Mouse (Mus musculus) neural tube, embryonic 15.5 days (tissue): ENCODE measurements around the gene Crabp2. TPM values are rescaled to one million over a fixed set of nuclear protein-coding genes. Genes with fewer than 3 reads are reported as not detected.
"Not testable (repeated sequence)": the region's sequence is repeated elsewhere in the genome, so short reads cannot be mapped to it uniquely, and the experiment has no call there.

Experiments
- ATAC-seq: fragments of 200-750 bp; cut with Nextera tagmentation; 2 replicates; pipeline ENCODE4 v1.8.0; 2017; ENCODE audit warnings: mild to moderate bottlenecking, moderate TSS enrichment, moderate library complexity; ENCODE audit not compliant: low FRiP score
- H3K27ac ChIP-seq: fragments of 300-500 bp; sonication (generic); replicated peaks from 2 replicates; pipeline ENCODE4 v1.5.1; 2015; ENCODE audit warnings: mild to moderate bottlenecking, inconsistent platforms
- H3K27me3 ChIP-seq: fragments of 300-500 bp; sonication (generic); replicated peaks from 2 replicates; pipeline ENCODE4 v1.6.1; 2015; ENCODE audit warnings: inconsistent platforms
- H3K36me3 ChIP-seq: fragments of 300-500 bp; sonication (generic); 2 replicates; pipeline ENCODE4 v1.6.1; 2015; ENCODE audit warnings: inconsistent platforms
- H3K4me1 ChIP-seq: fragments of 300-500 bp; sonication (generic); 2 replicates; pipeline ENCODE4 v1.6.1; 2015; ENCODE audit warnings: inconsistent platforms
- H3K4me2 ChIP-seq: fragments of 300-500 bp; sonication (generic); 2 replicates; pipeline ENCODE4 v1.6.1; 2015; ENCODE audit warnings: inconsistent platforms, mild to moderate bottlenecking, moderate library complexity
- H3K4me3 ChIP-seq: fragments of 300-500 bp; sonication (generic); replicated peaks from 2 replicates; pipeline ENCODE4 v1.5.1; 2015; ENCODE audit warnings: mild to moderate bottlenecking, inconsistent platforms
- H3K9ac ChIP-seq: fragments of 300-500 bp; sonication (generic); replicated peaks from 2 replicates; pipeline ENCODE4 v1.6.1; 2015; ENCODE audit warnings: mild to moderate bottlenecking, inconsistent platforms
- H3K9me3 ChIP-seq: fragments of 300-500 bp; sonication (generic); replicated peaks from 2 replicates; pipeline ENCODE4 v1.6.1; 2016; ENCODE audit warnings: inconsistent platforms
- WGBS: fragments of 180-500 bp; shearing (Covaris S2); methylation state at CpG from one replicate; pipeline ENCODE4 v1.1.7; 2015; ENCODE audit warnings: mixed read lengths; 5-methylcytosine and 5-hydroxymethylcytosine counted together
- polyA plus RNA-seq: library from polyadenylated mRNA; unstranded; fragments of >200 nt; fragmentation: Nextera tagmentation; extraction: Ambion mirVana; gene quantifications from 2 replicates; pipeline ENCODE4 v1.2.1, GENCODE M21; 2015

Gene Crabp2
- polyA plus RNA-seq: 81.1 and 86.0 TPM in 2 replicates

DNA sequence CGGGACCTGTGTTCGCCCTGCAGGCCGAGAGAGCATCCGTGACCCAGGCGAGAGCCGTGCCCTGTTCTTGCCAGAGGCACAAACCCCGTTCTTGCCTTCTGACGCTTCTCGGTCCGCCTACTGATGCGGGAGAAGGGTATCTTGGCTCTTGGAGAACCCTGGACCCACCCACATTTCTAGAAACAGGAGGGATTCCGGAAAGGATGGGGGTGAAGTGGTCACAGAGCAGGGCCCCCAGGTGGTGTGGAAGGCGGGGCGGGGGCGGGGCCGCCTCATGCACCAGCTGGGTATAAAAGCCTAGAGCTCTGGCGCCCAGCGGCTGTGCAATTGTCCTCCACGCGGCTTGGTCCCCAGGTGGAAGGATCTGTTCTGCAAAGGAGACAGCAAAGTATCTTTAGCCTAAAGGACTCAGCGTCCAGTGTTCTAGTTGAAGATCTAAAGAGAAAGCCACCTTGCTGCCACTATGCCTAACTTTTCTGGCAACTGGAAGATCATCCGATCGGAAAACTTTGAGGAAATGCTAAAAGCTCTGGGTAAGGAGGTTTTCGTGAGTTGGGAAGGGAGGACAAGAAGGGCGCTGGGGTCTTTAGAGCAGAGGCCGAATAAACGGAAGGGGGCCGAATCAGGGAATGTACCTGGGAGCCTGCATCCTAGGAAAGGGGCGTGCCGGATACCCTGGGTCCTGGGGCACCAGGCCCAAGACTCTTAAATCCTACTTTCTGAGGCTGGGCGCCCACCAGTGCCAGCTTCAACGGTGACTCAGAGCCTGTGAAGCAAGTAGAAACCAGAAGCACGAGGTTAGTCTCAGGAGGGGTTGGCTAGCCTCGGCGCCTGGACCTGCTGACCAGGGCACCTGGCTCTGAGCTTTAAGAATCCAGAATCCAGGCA lies at the start of gene Crabp2:
Gene Crabp2, plus strand, starts transcription at position 289 of the 888 bp plus-strand sequence.
- Histone ChIP-seq H3K9me3 (no peaks in the 10 kb centered on the region), H3K4me2 (peak within 1 kb of the TSS; percentile 82), H3K9ac (peak within 1 kb of the TSS; percentile 42; the same call in 1 of the 2 replicates), H3K27me3 (no peaks in the 10 kb centered on the region), H3K27ac (no peak within 1 kb of the TSS), H3K36me3 (no peaks in the 10 kb centered on the region), H3K4me3 (peak within 1 kb of the TSS; percentile 35), H3K4me1 (peaks cover 79% of the 10 kb centered on the region)
- WGBS: 2% methylated on average over 35 of the region's 35 CpGs
- ATAC-seq: no peak

DNA sequence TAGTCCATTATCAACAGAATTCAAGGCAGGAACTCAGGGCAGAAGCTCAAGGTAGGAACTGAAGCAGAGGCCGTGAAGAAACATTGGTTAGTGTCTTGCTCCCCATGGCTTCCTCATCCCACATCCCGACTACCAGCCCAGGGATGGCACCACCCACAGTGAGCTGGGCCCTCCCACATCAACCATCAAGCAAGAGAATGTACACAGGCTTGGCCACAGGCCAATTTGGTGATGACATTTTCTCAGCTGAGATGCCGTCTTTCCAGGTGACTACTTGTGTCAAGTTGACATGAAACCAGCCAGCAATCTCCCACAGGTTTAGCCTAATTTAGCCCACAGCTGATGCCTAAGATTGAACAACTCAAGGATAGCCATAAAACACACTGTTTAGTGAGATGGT lies 49.2 kb upstream of the Crabp2 start:
- Histone ChIP-seq H3K27ac (no peak overlapping the region), H3K4me3 (no peak overlapping the region), H3K36me3 (no peaks in the 10 kb centered on the region), H3K9ac (no peak overlapping the region), H3K9me3 (no peaks in the 10 kb centered on the region), H3K27me3 (no peaks in the 10 kb centered on the region), H3K4me2 (no peak overlapping the region), H3K4me1 (no peaks in the 10 kb centered on the region)
- 67% methylated on average over 3 of the region's 3 CpGs for WGBS
- no peak for ATAC-seq

DNA sequence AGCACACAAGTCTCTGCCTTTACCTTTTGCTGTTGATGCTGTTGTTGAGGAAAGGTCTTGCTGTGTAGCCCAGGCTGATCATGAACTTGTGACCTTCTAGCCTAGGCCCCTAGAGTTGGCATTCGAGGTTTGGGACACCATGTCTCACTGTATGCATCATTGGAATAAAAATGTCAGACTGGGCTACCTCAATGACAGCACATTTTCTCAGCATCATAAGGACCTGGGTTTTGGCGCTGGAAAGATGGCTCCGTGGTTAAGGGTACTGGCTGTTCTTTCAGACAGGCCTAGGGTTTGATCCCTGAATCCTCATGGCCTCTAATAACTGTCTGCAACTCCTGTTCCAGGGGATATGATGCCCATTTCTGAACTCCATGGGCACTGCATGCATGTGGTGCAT lies 48.7 kb upstream of the Crabp2 start:
- H3K4me3 ChIP-seq: no peak overlapping the region
- no peak overlapping the region for H3K9ac ChIP-seq
- no peak for ATAC-seq
- no peaks in the 10 kb centered on the region for H3K36me3 ChIP-seq
- no peaks in the 10 kb centered on the region for H3K9me3 ChIP-seq
- H3K4me1 ChIP-seq: no peaks in the 10 kb centered on the region
- H3K27ac ChIP-seq: no peak overlapping the region
- no peak overlapping the region for H3K4me2 ChIP-seq
- no peaks in the 10 kb centered on the region for H3K27me3 ChIP-seq
- 85% methylated on average over 3 of the region's 3 CpGs for WGBS

DNA sequence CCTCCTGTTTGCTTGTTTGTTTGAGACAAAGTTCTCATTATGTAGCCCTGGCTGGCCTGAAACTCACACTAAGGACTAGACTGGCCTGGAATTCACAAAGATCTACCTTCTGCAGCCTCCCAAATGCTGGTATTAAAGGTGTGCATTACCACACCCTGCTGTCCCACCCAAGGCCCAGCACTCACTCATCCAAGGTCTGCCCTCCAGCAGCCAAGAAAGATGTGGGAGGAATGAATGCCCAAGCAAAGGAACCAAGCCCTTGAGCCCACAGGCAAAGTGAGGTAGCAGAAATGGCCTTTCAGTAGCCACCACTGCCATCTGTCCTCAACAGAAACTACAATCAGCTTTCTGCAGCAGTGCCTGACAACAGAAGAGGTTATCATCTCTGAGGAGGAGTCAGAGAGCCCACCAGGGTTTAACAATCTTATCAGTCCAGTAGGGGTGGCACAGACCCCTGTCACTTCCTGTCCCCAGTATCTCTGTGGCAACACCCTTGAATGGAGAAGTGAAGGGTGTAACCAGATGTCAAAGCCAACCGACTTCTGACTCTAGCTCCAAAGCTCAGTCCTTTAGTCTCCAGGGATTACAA lies 47.3 kb upstream of the Crabp2 start:
- ATAC-seq: no peak
- Histone ChIP-seq H3K9me3 (no peaks in the 10 kb centered on the region), H3K36me3 (no peaks in the 10 kb centered on the region), H3K4me1 (no peaks in the 10 kb centered on the region), H3K27me3 (no peaks in the 10 kb centered on the region), H3K4me2 (no peak overlapping the region), H3K4me3 (no peak overlapping the region), H3K27ac (no peak overlapping the region), H3K9ac (no peak overlapping the region)
- 73% methylated on average over 1 of the region's 1 CpGs for WGBS

DNA sequence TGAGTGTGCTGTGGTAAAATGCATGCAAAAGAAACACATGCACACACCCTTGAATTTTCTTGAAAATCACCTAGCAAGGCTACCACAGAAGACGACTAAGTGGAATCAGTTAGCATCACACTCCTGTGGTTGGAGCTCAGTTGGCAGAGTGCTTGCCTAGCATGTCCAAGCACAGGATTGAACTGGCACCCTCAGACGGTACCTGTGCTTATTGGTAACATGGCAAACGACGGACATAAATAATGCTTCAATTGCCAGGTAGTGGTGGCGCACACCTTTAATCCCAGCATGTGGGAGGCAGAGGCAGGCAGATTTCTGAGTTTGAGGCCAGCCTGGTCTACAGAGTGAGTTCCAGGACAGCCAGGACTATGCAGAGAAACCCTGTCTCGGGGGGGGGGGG lies 46.5 kb upstream of the Crabp2 start:
- not testable (repeated sequence) for H3K4me3 ChIP-seq, H3K36me3 ChIP-seq, H3K4me1 ChIP-seq, H3K9ac ChIP-seq, H3K27ac ChIP-seq, H3K4me2 ChIP-seq, H3K27me3 ChIP-seq, H3K9me3 ChIP-seq, ATAC-seq
- 89% methylated on average over 5 of the region's 6 CpGs for WGBS

DNA sequence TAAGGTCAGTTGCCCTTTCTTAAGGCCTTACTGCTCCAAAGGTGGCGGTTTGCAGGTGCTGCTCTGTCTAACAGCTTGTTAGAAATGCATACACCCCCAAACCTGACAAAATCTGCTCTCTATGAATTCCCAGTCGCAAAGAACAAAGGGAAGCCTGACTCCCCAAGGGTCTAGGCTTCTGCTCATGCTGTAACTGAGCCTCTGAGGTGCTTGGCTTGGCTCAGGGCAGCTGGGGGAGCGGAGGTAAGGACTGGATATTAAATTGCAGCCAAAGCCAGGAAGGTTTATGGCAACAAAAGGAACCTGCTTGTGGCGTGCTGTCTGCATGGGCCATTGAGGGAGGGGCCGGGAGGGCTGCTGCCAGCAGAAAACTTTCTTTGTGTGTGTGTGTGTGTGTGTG lies 44.6 kb upstream of the Crabp2 start:
- H3K4me3 ChIP-seq: no peak overlapping the region
- no peaks in the 10 kb centered on the region for H3K9me3 ChIP-seq
- WGBS: 58% methylated on average over 5 of the region's 5 CpGs
- H3K4me2 ChIP-seq: no peak overlapping the region
- no peak overlapping the region for H3K27ac ChIP-seq
- no peaks in the 10 kb centered on the region for H3K36me3 ChIP-seq
- no peaks in the 10 kb centered on the region for H3K27me3 ChIP-seq
- no peak overlapping the region for H3K9ac ChIP-seq
- ATAC-seq: no peak
- H3K4me1 ChIP-seq: peaks cover 18% of the 10 kb centered on the region

DNA sequence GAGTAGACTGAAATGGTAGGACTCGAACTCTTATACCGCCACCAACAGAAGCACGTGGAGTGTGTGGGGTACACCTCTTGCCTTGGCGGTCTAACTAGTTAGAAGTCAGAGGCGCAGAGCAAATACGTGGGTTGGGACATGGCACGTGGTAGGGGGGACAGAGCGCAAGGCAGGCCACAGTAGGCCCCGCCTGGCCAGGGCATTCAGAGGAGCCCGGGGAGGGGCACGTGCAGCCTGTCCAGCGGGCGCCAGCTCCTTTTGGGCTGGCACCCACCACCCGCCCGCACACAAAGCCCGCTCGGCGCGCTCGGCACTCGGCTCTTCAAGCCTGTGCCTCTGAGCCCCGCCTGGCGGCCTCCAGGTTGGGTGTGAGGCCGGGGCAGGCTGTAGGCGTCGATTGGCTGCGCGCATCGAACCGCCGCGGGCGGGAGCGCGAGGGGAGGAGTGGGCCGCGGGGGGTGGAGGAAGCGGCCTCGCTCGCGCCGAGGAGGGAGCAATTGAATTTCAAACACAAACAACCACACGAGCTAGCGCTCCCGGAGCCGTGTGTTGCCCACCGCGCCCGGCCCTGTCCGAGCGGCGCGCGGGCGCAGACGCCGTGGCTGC lies 42.5 kb upstream of the Crabp2 start, which contains the start of gene Hdgf:
Gene Hdgf, plus strand, starts transcription at position 442 of the 606 bp plus-strand sequence.
- Histone ChIP-seq H3K4me1 (peaks cover 40% of the 10 kb centered on the region), H3K9ac (peak within 1 kb of the TSS; percentile 91), H3K27me3 (no peaks in the 10 kb centered on the region), H3K36me3 (no peaks in the 10 kb centered on the region), H3K4me2 (peak within 1 kb of the TSS; percentile 96), H3K4me3 (peak within 1 kb of the TSS; percentile 97), H3K9me3 (no peaks in the 10 kb centered on the region), H3K27ac (peak within 1 kb of the TSS; percentile 96)
- under 1% methylated on average over 53 of the region's 57 CpGs for WGBS
- peak; percentile 94 for ATAC-seq

DNA sequence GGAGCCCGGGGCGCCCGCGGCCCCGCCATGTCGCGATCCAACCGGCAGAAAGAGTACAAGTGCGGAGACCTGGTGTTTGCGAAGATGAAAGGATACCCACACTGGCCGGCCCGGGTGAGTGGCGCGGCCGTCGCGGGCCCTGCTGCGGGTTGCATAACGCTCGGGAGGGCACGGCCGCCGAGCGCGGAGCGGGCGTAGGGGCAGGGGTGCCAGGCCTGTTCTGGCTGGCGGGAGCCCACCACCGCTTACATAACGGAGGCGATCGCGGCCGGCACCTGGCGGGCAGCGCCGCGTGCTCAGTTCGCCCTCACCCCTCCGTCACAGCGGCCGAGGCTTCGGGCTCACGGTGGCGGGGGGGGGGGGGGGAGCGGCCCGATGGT lies 41.9 kb upstream of the Crabp2 start:
- Histone ChIP-seq H3K36me3 (no peaks in the 10 kb centered on the region), H3K9me3 (no peaks in the 10 kb centered on the region), H3K4me2 (peak overlapping the region; percentile 96), H3K27ac (peak overlapping the region; percentile 96), H3K9ac (peak overlapping the region; percentile 91), H3K4me3 (peak overlapping the region; percentile 97), H3K4me1 (peaks cover 44% of the 10 kb centered on the region), H3K27me3 (no peaks in the 10 kb centered on the region)
- WGBS: under 1% methylated on average over 44 of the region's 47 CpGs
- peak; percentile 60 for ATAC-seq

DNA sequence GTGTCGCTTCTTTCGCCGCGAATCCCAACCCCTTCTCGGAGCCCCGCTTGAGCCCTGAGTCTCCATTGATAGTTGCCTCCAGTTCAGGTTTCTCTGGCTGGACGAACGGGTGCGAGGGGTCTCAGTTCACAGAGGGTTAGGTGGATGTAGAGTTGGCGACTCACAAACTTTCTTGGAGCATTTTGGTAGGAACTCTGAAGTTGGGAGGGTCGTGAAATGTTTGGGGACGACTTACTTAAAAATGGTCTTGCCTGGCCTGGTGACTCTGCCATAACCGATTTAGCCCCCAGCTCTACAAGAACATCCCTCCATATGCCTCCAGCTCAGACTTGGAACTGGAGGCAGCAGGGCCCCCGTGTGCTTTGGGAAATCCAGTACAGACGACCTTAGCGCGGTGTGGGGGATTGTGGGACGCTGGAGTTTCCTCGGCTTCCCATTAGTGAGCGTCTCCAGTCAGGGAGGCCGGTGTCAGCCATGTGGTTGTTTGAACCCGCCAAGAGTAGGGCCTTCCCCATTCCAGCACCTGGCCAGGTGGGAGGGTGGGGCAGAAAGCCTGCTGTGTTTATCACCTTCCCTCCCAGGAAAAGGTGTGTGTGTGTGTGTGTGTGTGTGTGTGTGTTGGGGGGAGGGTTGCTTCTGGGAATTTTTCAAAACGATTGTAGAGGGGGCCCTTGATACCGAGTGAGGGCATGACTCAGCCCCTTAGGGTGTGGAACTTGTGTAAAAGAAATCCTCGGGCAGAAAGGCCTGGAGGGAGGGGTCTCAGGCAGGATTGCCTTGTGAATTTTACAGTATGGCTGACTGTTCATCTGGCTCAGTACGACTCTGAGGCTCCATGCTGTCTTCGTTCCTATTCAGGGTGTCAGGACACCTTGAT lies 41.2 kb upstream of the Crabp2 start:
- WGBS: under 1% methylated on average over 27 of the region's 27 CpGs
- no peak for ATAC-seq

DNA sequence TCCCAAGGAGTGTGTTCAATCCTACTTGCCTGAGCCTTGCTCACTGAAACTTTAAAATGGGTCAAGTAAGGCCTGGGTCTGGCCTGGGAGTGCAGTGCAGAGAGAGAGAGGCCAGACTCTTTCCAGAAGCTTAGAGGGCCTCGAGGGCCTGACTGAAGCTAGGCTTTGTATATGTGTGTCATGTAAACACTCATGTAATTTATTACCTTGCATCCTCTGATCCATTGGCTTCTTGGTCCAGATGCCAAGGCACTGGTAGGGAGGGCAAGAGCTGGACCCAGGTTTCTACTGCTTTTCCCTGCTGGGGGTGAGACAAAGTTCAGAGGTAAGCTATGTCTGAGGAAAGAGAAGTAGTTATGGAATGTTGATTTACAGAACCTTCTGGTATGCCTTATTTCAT lies 40.6 kb upstream of the Crabp2 start:
- peak overlapping the region; percentile 91 for H3K9ac ChIP-seq
- H3K9me3 ChIP-seq: no peaks in the 10 kb centered on the region
- peak overlapping the region; percentile 96 for H3K4me2 ChIP-seq
- no peak for ATAC-seq
- WGBS: 6% methylated on average over 1 of the region's 1 CpGs
- peak overlapping the region; percentile 97 for H3K4me3 ChIP-seq
- H3K4me1 ChIP-seq: peaks cover 46% of the 10 kb centered on the region
- H3K36me3 ChIP-seq: no peaks in the 10 kb centered on the region
- no peaks in the 10 kb centered on the region for H3K27me3 ChIP-seq
- H3K27ac ChIP-seq: peak overlapping the region; percentile 96; the same call in 1 of the 2 replicates

More for the DNA sequence above, 41.2 kb upstream of the Crabp2 start:
- peak overlapping the region; percentile 91 for H3K9ac ChIP-seq
- H3K27ac ChIP-seq: peak overlapping the region; percentile 96
- peak overlapping the region; percentile 97 for H3K4me3 ChIP-seq
- H3K4me1 ChIP-seq: peaks cover 46% of the 10 kb centered on the region
- H3K9me3 ChIP-seq: no peaks in the 10 kb centered on the region
- no peaks in the 10 kb centered on the region for H3K27me3 ChIP-seq
- no peaks in the 10 kb centered on the region for H3K36me3 ChIP-seq
- H3K4me2 ChIP-seq: peak overlapping the region; percentile 96

DNA sequence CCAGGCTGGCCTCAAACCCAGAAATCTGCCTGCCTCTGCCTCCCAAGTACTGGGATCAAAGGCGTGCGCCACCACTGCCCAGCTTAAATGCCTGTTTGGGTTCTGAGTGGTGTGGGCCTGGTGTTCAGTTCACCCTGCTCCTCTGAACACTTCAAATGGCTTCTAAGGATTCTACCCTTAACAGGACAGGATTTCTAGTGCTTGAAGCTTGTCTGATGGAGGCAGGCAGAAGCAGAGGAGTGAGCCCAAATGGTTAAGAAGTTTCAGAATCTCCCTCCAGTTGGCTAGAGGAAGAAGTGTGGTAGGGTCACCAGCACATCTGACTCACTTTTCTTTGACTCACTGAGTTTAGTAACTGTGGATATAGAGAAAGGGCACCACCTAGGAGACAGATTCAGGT lies 39.1 kb upstream of the Crabp2 start:
- H3K9me3 ChIP-seq: no peaks in the 10 kb centered on the region
- ATAC-seq: no peak
- no peak overlapping the region for H3K9ac ChIP-seq
- no peak overlapping the region for H3K4me3 ChIP-seq
- 0 out of 2 replicates have a peak overlapping the region, but pooled peaks have one; percentile 84 for H3K27ac ChIP-seq
- no peaks in the 10 kb centered on the region for H3K27me3 ChIP-seq
- peak overlapping the region; percentile 64 for H3K4me2 ChIP-seq
- peaks cover 11% of the 10 kb centered on the region for H3K36me3 ChIP-seq
- 93% methylated on average over 2 of the region's 2 CpGs for WGBS
- peaks cover 46% of the 10 kb centered on the region for H3K4me1 ChIP-seq
